Mouse (Mus musculus) 416B (cell line): Measurements from ENCODE around the gene Manba.
"Not testable (repeated sequence)": the region's sequence is repeated elsewhere in the genome, so short reads cannot be mapped to it uniquely, and the experiment has no call there.

Source experiments
- DNase-seq: peaks from one replicate; pipeline ENCODE4 v3.0.0; 2011; ENCODE audit warnings: low read depth

Manba gene

DNA sequence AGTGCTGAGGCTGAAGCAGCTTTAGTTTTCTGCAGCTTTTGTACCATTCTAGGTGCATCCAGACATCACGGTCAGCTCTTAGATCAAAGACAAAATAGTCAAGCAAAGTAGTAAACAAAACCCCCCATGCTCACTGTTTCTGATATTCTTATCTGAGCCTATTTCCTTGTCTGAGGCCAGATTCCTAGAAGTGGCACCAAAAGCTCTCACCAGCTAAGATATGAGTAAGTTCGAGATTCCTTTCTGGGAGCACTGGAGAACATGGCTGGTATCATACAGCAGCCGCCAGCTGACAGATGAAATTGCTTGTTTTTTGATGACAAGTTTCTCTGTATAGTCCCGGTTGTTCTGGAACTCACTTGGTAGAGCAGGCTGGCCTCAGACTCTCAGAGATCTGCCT lies 2.4 kb downstream of the Manba start:
- DNase-seq = no peak

DNA sequence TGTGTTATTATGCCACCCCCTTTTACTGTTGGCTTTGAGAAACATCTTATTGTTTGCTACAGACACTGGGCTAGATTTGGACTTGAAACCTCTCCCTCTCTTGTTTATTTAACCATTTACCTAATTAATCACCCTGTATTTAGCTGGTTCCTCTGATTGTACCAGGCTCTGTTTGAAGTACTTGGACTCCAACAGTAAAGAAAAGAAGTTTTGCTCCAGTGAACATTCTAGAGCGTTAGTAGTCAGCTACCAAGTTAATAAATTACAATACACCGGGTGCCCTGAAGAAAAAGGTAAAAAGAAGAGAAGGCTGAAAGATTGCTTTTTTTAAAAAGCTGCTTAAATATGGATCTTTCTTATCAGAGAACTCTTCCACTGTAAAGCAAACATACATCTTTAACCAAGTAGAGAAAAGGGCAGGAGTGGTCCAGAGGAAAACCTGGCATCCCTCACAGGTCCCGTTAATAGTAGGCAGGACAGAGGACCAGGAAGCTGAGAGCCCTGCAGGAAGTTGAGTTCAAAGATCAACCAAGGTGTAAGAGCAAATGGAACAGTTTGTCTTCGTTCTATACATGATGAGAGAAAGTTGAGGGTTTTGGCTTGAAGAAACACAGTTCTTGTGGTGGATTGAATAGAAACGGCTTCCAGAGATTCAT lies 4.6 kb downstream of the Manba start:
- DNase-seq = no peak

DNA sequence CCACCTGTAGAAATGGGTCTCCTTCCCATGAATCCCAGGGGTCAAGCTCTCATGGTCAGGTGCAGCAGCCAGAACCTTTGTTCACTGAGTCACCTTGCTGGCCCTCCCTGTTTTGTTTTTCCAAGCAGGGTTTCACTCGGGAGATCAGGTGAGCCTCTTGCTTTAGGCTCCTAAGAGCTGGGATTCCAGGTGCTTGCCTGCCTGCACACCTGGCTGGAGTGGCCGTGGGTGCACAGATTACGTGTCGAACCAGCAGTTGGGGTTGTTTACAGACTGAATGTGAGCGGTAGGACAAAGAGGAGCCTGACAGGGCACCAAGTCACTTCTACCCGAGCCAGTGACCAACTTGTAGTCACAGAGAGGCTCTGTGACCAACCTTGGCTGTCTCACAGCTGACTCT lies 5.7 kb downstream of the Manba start:
- DNase-seq = no peak

DNA sequence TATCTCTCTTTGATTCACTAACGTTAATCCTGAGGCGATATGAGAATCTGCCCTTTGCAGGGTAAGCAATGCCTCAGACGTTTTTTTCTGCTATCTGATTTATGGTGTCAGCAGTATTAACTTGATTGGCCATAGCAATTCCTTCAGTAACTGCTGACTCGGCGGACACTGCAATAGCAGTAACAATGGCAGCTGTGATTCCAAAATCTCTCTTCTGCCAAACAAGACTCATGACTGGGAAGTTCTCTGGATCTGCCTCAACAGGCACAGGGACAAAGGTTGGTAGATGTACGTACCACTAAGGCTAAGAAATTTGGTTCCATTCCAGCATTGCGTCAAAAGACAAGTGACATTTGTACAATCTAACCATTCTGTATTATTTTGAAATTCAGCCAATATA lies 7.9 kb downstream of the Manba start:
- DNase-seq = not testable (repeated sequence)

DNA sequence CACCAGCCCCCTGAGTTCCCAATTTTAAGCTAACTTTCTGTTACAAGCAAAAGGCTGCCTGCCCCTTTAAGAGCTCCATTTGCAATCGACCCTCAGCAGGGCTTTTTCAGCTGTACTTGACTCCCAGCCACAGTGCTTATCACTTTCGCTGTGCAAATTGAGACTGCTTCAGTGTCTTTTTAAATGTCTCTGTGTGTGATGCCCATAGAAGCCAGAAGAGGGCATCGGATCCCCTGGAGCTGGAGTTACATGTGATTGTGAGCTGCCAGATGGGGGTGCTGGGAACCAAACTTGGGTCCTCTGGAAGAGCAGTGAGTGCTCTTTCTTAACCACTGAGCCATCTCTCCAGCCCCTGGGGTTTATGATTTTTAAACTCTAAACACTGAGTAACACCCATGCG lies 12.5 kb downstream of the Manba start:
- not testable (repeated sequence) for DNase-seq

DNA sequence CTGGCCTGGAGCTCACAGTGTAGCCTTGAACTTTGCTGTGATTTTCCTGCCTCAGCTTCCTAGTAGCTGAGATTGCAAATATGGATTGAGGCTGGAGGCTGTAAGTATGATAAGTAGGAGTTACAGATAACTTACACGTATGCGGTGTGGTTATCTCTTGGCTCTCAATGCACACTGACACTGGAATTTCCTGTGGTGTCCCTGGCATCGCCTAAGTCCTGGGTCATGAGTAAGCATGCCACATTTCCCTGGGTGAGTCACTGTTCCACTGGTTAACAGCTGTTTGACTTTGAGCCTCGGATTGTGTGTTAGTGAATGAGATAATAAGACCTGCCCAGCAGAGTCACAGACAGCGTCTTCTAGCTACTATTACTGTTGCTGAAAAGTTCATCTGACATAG lies 13.5 kb downstream of the Manba start:
- peak; percentile 98 for DNase-seq

DNA sequence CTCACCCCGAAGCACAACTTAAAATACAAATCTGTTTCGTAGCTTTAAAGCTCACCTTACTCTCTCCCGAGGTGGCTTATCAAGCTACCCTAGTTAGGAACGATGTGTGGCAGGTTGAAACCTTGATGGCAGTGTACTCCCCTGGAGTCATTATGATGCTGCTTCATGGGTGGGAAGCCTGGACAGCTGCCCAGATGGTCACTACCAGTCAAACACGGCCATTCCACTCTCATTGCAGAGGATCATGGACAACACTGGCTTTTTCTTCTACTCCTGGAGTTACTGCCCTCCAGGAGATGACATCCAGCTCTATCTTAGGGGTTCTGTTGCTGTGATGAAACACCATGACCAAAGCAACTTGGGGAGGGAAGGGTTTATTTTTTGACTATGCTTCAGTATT lies 17.7 kb downstream of the Manba start:
- no peak for DNase-seq

DNA sequence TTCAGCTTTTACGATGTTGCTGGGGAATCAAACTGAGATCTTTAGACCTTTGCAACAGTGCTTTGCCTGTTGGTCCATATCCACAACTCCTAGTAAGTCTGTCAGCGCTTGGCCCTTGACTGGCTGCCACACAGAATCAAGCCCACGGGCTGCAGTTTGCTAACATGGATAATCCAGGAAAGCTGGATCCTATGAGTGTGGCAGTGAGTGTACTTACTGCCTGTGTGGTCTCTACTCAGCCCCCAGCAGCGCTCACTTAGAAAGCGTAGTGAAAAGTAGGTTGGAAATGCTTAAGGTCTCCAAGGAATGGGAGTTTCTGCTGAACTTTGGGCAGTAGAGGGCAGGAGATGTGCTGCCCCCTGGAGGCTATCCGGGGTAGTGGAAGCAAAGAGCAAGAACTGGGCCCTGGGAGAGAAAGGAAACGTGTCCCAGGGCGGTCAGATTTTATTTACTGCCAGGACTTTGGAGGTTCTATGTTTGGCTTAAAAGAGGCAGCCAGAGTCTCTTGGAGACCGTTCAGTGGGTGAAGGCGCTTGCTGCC lies 20.0 kb downstream of the Manba start:
- peak; percentile 64 for DNase-seq

DNA sequence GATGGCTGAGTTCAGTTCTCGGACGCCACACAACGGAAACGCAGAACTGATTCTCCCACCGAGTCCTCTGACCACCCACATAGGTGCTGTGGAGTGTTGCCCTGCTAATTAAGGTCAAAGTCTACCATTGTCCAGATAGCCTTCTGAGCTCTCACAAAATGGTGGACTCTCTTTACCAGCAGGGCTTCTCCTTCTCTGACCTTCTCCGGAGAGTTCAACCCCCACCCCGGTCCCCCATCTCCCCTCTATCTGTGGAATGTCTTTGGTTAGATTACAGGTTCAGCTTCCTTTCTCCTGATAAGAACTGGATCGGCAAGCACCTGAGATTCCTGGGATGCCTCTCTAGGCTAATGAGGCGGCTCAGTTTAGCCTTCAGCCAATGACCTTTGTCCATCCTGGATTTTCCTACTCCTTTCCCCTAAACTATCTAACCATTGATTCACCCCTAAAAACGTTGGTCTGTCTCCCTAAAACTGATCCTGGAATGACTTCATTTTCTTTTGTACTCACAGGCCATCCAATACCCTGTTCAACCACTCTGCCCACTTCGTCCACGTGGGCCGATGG lies 20.6 kb downstream of the Manba start:
- DNase-seq = no peak

DNA sequence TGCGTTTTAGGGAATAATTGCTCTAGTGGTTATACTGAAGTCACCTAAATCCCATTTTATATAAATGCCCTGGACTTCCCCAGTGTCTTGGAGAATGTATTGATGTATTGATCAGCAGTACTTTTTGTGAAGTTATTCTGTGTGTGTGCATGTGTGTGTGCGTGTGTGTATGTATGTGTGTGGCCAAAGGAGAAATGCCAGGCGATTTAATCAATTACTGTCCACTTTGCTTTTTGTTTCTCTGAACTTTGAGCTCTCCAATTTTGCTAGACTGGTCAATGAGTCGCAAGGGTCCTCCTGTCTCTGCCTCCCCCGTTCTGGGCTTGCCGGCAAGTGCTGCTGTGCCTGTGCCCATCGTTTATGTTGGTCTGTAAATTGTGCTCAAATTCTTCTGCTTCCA lies 22.1 kb downstream of the Manba start:
- no peak for DNase-seq

DNA sequence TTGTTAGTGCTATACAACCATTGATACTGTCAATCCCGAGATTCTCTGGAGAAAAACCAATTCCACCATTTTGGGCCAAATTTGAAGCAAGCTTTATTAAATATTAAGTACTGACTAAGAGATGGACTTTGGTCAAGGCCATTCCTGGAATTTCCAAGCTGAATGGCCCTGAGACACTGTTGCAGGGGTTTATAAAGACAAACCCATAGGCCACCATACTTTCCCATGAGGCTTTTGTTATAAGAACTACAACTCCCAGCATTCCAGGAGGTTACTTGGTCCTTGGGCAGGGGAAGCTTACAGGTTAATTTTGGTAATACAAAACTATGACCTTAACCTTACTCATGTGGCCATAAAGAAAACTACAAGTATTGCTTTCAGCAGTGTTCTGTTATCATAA lies 22.8 kb downstream of the Manba start:
- DNase-seq = peak; percentile 20

DNA sequence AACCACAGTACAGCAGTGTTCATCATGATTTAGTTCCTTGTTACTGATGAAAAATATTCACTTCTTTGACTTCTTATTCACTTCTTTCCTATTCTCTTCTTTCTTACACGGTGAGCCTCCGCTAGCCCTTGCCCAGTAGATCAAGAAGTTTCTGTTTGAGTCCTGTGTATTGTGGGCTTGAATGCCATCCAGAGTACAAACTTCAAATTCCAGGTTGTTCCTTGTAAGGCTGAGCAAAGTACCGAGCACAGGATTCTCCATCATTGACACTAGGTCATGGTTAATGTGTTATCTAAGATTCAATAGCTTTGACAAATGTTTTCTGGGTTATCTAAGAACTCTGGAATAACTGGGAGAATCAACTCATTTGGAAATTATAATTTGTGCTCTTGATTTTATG lies 25.0 kb downstream of the Manba start:
- DNase-seq = no peak

DNA sequence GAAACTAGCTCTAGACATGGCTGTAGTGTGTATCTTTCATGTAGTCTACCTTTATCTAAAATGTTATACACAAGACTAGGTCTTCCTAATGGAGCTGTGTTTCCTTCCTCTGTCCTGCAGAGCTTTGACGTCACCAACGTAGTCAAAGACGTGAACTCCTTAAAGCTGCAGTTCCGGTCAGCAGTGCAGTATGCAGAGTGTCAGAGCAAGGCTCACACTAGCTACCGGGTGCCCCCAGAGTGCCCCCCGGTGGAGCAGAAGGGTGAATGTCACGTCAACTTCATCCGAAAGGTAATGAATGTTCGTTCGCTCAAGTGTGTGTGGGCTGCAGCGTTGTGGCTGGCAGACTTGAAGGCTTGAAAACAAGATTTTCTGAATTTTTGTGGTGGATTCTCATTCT lies 26.3 kb downstream of the Manba start:
- peak; percentile 50 for DNase-seq

DNA sequence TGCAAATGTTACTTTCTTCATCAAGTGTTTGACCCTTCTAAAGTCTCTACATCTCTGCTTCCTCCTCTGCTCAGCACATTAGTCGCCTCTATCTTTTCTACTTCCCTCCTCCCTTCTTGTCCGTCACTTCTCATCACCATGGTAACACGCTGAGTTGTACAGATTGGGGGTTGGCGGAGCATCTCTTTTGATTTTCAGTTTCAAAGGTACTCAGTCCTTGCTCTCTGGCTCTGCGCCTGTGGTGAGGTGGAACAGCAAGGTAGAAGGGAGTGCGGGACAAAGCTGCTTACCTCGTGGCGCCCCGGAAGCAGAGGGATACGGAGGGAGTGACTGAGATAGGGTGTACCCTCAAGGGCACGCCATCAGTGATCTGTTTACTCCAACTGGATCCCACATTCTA lies 27.9 kb downstream of the Manba start:
- DNase-seq = no peak

DNA sequence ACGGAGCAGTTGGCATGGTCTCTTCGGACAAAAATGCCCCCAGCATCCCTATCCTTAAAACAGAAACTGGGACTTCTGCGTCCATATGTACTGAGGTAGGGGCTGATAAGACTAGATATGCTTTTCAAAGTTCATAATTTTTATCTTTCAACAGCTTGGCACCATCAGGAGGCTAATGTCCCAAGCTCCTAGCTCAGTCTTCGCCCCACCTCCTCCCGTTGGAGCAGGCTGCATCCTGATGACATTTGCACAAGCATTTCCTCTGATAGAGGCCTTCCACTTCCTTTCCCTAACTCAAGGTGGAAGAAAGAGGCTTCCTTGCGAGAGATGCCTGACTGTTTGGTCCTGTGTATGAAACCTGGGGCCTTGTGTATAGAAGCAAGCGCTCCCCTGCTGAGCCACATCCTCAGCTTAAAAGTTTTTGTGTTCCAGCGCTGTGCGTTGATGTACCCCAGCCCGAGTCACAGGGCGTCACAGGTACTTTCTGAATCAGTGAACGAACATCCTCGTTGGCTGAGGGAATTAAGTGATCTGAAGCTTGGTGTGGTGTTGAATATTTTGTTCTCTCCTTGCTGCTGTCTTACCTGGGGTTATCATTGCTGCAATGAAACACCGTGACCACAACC lies 28.5 kb downstream of the Manba start:
- DNase-seq = no peak

DNA sequence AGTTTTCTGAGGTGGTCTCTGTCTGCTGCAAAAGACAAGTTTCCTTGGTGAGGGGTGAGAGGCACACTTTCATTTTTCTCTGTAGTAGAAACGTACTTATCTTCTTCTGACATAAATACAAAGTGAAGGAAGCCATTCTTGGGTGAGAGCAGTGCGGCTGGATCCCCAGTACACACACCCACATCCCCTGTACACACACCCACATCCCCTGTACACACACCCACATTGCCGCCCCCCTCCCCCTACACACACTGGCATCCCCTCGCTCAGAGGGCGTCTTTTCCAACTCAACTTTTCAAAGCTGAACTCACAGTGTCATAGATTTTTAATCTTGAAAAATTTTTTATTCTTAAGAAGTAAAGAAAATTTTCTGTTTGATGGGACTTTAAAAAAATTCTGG lies 29.8 kb downstream of the Manba start:
- no peak for DNase-seq

DNA sequence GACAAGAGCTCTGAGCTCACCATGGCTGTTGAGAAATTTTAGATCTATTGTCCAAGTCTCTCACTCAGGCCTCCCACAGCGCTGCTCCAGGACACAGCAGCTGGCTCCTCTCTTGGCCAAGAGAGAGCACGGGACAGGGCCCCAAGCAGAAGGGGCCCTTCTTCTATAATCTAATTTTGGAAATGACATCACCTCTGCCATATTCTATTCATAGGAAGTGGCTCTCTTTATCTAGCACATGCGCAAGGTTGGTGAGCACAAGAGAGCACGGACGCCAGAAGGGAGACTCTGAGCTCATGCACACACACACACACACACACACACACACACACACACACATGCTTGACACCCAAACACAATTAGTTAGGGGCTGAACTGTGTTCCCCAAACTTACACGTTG lies 31.5 kb downstream of the Manba start:
- DNase-seq = peak; percentile 24

DNA sequence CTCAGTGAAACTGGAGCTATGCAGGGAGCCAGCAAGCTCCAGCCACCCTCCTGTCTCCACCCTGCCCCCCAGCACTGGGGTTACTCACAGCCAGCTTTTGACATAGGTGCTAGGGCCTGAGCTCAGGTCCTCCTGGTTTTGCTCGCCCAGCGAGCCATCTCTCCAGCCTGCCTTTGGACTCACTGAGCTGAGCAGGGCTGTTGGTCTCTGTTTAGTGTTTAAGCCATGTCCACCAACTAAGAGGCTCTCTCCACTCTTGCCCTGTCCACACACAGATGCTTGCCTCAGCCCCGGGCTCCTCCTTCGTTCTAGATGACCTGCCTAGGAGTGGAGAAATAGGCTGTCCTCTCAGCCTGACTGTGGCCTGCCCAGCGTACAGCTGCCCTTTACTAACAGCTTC lies 33.5 kb downstream of the Manba start:
- DNase-seq = no peak

DNA sequence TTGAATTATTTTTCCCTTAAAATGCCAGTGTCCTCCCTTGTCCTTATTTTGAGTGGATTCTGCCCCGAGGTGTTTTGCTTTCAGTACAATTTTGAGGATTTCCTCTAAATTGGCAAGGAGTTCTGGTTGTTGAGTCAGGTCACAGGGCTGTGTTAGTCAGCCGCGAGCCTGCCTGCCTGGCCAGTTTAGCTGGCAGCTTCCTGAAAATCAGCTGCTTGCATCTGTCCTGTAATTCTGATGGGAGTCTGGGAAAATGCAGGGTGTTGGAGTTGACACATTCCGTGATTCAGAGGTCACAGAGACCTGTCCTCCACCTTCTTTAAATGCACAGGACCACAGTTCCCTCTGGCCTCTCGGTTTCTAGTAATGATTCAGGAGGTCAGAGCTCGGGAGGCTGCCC lies 34.2 kb downstream of the Manba start:
- DNase-seq = no peak

DNA sequence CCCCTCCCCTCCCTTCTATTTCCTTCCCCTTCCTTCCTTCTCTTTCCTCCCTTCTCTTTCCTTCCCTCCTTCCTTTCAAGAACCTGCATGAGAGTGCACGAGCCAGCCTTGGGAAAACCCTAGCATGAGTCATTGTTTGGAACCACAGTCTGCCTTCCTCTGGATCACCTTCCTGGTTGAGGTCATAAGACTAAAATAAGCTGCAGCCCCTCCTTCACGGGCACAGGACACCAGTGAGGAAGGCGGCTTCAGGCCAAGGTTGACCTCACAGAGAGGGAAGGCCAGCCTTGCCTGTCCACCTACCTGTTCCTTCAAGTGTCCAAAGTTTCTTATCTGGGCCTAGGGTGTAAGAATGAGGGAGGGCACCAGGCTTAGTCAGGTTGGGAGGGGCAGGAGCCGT lies 36.6 kb downstream of the Manba start:
- peak; percentile 82 for DNase-seq

DNA sequence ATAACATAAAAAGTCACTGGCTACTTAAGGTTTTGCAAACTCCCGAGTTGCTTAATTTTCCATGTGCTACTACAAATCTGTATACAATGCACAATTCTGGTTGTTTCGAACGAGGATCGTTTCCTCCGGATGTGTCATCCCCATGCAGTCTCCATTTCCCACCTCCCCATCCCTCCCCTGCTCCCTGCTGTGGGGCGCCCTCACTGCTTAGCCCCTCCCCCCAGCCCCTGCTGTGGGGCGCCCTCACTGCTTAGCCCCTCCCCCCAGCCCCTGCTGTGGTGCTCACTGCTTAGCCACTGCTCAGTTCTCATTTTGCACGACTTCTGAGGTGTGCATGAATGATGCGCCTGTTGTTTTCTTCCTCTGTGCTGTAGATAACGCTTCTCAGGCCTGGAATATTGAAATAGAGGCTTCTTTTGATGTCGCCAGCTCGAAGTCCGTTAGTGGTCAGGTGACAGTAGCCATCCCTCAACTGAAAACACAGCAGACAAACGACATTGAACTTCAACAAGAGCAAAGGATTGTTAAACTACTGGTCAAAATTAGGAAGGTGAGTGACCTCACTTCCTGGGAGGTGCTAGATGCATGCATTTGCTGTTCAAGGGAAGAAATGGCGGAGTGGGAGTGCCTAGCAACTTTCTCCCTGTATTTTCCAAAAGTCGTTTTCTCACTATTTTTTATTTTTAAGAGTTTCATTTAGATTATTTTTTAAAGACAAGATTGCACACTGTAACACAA lies 37.4 kb downstream of the Manba start:
- DNase-seq = no peak

DNA sequence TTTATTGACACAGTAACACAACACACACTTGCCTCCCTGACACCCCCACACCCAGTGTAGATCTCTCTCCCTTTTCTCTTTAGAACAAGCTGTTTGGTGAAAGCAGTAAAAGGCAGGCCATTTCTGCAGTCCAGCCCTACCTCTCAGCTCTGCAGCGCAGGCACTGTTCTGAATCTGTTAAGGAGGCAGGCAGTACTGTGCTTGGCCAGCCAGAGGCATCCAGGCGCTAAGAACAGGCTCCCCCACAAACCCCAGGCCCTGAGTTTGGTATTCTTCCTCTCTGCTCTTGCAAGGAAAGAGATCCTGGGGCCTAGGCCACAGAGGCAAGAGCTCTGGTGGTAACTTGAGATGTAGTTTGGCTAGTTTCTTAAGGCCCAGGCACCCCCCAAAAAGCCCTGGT lies 39.5 kb downstream of the Manba start:
- DNase-seq = not testable (repeated sequence)

DNA sequence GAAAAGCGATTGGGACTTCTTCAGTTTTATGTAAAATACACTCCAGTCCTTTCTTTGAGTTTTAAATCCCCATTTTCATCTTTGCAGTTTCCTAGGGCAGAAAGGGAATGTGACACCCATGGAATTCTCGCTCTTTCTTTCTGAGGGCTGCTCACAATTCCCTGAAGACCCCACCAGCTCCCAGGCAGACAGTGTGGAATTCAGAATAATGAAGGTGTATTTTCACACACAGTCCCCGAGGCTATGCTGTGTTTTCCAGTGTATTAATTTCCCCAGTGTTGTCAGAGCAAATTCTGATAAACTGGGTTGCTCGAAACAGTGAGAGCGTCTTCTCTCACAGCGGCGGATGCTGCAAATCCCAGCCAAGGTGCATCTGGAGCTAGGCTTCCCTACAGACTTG lies 44.3 kb downstream of the Manba start:
- DNase-seq = no peak
